Mouse (Mus musculus): Measurements from ENCODE around the gene 1600014C10Rik.

The 1600014C10Rik gene

DNA sequence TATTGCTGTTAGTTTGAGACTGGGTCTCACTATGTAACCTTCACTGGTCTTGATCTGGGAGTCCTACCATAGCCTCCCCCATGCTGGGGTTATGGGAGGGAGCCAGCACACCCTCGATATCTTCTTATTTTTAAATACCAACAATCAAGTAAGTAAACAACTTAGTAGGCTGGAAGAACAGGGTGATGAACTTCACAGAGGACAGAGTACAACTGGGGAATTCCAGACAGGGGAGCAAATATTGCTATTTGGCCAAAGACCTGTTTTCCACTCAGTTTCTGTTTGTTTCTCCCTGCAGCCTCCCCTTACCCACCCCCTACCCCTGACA, 1.4 kb downstream of the 1600014C10Rik start:
- DNase-seq, result no peak

DNA sequence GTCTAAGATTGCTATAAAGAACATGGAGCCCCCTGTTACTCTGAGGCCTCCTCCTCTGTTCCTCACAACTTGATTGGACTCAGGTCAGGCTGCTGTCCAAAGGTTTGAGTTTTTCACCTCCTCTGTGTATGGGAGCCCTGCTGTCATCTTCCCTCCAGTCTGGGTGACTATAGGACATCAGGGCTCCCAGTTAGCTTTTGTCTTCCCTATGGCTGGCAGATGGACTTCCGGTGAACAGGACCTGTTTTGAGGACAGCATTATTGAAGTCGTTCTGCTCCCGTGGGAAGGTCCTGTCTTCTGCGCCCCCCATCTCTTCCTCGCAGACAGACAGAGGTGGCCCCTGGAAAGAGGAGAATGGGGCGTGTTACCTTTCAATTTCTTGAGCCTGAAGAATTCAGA, 1.8 kb downstream of the 1600014C10Rik start:
- no peak for DNase-seq

- peak; percentile 51 to 61 for DNase-seq
Measured at GRCm38 (mm10) chr7:38186861-38187260, 3.8 kb downstream of the 1600014C10Rik start.

- DNase-seq, result peak in 1 of 2 experiments; percentile 23
Measured at GRCm38 (mm10) chr7:38187796-38188195, 4.8 kb downstream of the 1600014C10Rik start.

GRCm38 (mm10) chr7:38188281-38189075, 5.5 kb downstream of the 1600014C10Rik start:
- DNase-seq, result no peak

- DNase-seq, result peak; percentile 58 to 65
Measured at GRCm38 (mm10) chr7:38189136-38189982, 6.3 kb downstream of the 1600014C10Rik start.

- peak in 1 of 2 experiments; percentile 11 for DNase-seq
Measured at GRCm38 (mm10) chr7:38190056-38190835, 7.2 kb downstream of the 1600014C10Rik start.

GRCm38 (mm10) chr7:38191146-38191545, 8.1 kb downstream of the 1600014C10Rik start:
- DNase-seq, result no peak

DNA sequence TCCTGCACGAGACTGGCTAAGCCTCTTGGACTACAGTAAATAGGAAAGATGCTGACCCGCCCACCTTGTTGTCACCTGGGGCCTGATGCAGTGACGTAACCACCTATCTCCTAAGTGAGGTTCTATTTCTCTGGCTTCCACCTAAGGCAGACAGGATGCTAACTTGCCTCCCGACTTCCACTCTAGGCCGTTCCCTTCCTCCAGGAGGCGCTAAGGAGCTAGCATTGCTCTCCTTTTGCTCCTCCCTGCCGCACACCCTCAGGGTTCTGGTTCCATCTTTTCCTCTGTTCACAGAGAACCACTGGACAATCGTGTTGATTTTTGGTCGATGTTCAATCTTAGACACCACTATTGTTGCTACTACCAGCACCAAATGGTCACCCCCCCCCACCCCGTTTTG, 8.6 kb downstream of the 1600014C10Rik start:
- DNase-seq, result peak in 1 of 2 experiments; percentile 27

DNA sequence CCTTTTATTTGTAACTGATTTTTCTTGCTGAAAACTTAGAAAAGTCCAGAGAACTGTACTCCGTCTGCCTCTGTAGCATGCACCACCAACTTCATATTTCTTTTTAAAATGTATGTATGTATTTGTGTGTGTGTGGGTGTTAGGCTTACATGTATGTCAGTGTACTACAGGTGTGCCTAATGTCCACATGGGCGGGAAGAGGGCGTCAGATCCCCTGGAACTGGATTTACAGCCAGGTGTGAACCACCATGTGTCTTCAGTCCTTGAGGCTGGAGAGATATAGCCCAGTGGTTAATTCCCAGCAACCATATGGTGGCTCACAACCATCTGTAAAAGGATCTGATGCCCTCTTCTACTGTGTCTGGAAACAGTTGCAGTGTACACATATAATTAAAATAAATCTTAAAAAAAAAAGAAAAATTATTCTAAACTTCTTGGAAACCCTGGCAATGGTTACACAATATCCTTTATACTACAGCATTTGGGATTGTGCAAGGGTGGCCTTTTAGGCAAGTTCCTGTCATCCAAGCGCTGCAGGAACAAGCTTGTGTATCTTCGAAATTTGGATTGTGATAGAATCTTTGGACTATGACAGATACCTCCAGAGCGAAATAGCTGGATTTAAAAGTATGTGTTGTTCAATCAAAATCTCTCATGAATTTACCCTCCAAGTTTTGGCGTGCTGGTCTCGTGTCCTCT, 17.0 kb downstream of the 1600014C10Rik start:
- no peak for DNase-seq

DNA sequence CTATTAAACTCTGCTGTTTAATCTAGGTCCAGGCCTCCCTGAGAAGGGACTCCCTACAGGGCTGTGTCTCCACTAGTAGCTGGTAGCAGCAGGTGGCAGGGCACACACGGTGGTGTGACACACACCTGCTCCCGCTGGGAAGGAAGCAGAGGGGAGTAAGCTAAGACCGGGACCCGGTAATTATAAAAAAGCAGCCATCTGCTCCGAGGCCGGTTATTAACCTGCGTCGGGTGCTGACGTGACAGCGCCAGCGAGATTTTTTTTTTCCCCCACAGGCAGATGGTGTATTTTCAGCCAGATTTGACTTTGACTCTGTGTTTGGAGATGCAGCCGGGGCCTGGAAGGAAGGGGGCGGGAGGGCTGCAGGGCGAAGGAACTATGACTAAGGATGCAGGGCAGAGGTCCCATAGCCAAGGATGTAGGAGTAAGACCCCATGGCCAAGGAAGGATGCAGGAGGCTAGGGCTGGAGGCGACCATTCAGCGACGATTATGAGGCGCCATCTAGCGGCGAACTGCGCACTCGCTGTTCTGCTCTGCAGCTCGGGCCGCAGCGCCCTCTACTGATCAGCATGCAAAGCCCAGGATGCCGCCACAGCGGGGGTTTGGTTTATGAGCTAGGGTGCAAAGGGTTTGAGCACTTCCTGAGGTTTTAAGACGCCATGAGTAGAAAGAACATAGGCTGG, 17.7 kb downstream of the 1600014C10Rik start:
- peak; percentile 86 to 92 for DNase-seq

GRCm38 (mm10) chr7:38201290-38201658, 18.3 kb downstream of the 1600014C10Rik start:
- no peak for DNase-seq

DNA sequence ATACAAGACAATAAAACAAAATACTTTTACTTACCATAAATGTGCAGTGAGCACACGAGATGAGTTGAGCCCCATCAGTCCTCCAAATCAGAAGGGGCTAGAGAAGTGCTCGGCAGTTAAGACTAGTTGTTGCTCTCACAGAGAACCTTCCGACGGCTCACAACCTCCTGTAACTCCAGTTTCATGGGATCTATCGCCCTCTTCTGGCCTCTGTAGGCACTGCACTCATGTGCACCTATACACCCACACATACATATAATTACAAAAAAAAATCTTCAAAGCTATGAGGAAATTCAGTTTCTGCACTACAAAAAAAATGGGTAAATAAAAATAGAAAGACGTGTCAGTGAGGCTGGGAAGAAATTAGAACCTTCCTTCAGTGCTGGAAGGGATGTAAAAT, 21.3 kb downstream of the 1600014C10Rik start:
- no peak for DNase-seq

GRCm38 (mm10) chr7:38205801-38206200, 22.8 kb downstream of the 1600014C10Rik start:
- DNase-seq, result no peak

GRCm38 (mm10) chr7:38206564-38206963, 23.5 kb downstream of the 1600014C10Rik start:
- no peak for DNase-seq

DNA sequence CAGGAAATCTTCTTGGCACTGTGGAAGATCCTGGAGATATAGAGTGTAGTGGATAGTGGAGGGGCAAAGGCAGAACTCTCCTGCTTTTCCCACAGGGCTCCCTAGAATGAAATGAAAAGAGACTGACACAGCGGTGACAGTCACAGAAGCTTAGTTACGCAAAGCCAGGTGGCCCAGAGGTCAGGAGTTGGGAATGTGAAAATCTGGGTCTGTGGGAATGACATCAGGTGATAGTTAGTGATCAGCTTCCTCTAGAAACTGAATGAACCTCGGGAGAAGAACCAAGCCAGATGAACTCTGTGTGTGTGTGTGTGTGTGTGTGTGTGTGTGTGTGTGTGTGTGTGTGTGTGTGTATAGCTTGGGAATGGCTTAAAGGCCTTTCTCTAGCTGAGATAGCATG, 26.0 kb downstream of the 1600014C10Rik start:
- no peak for DNase-seq

GRCm38 (mm10) chr7:38209478-38210152, 26.6 kb downstream of the 1600014C10Rik start:
- DNase-seq, result no peak

DNA sequence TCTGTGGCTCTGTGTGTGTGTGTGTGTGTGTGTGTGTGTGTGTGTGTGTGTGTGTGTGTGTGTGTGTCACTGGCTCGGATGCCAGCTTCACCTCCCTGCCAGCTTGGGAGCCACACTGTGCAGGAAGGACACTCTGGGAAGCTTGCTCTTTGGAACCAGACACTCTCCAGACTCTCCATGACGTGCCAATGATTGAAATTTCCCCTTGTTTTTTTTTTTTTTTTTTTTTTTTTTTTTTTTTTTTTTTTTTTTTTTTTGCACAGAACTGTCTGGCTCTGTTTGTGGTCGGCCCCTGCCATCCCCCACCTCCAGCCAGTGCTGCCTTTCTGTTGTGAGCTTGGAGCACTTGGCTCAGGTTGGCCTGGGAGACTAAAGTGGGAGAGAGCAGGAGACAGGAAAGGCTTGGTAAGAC, 29.6 kb downstream of the 1600014C10Rik start:
- DNase-seq, result no peak

DNA sequence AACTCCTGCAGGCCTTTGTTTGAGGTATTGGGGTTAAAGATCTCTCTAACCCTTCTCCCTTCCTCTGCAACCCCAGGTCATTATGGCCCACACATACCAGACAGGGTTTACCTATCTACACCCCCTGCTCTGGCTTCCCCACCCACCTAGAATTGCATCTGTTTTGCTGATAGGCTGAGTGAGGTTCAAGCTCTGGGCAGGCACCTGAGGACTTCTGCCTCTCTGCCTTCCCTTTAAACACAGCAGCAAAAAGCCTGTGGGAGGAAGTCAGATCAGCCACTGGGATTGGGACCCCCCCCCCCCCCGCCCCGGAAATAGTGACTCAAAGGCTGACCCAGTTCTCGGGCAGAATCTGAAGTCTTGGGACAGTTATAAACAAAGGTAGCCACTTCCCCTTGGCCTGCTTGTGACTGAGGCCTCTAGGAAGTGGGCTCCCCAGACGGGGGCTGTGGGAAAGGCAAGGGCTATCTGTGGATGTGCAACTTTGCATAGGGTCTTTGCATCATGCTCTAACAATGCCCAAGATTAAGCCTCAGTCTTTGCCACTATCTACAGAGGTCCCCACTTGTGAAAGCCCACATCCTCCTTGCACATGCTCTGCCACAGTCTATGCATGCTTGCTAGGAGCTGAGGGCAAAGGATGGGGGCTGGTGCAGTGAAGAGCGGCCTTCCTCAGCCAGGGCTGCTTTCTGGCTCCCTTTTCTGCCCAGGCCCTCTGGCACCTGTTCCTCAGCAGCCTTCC, 31.6 kb downstream of the 1600014C10Rik start:
- DNase-seq, result peak; percentile 69 to 77

GRCm38 (mm10) chr7:38215281-38215680, 32.3 kb downstream of the 1600014C10Rik start:
- DNase-seq, result no peak

DNA sequence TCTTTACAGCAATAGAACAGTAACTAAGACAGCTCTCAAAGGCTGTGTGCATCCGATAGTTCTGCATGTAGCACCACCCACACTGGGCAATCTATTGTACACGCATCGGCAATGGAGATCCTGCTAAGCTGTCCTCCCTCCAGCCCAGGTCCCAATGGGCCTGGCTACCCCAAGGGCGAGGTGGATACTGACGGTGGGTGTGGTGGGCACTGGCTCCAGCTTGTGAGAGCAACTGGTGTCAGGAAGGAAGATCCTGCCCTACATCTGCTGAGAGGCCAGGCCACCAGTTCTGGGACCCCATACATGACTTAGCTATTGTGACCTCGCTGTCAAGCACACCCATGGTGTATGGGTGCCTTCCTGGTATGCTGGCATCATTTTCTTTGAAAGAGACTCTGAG, 32.7 kb downstream of the 1600014C10Rik start:
- DNase-seq, result no peak

All from thymus, postnatal 36 days (tissue).